Mouse (Mus musculus) ES-CJ7 (cell line): ENCODE data around the gene Bcl6.

Experiments used
- DNase-seq: peaks from one replicate; pipeline ENCODE4 v3.0.0; 2011; ENCODE audit warnings: low read depth, low spot score

The Bcl6 gene

DNA sequence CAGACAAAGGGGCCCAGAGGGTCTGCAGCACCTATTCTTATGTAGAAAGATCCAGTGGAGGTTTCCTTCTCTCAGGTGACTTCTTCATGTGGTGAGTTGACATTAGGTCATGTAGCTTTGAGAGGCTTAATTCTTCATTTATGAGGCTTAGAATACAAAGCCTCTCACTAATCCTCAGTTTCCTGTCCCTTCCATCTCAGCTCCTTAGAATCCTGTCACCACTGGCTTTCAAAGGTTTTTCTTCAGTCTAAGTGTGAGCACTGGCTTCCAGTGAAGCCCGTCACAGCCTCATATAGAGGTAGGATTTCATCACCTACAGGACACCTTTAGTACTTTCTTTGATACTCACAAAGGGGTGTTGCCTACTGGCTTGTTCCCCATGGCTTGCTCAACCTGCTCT, 65.7 kb downstream of the Bcl6 start:
- DNase-seq = peak; percentile 72

DNA sequence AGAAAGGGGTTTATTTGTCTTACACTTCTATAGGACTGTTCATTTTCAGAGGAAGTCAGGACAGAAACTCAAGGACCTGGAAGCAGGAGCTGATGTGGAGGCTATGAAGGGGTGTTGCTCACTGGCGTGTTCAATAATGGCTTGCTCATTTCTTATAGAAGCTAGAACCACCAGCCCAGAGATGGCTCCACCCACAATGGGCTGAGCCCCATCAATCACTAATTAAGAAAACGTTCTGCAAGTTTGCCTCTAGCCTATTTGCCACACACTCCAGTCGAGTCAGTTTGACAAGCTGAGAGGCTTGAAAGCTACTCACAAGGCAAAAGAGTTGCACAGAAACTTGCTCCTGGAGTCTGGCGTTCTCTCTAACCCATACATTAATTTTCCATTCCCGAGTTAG, 67.0 kb downstream of the Bcl6 start:
- DNase-seq = peak; percentile 68

DNA sequence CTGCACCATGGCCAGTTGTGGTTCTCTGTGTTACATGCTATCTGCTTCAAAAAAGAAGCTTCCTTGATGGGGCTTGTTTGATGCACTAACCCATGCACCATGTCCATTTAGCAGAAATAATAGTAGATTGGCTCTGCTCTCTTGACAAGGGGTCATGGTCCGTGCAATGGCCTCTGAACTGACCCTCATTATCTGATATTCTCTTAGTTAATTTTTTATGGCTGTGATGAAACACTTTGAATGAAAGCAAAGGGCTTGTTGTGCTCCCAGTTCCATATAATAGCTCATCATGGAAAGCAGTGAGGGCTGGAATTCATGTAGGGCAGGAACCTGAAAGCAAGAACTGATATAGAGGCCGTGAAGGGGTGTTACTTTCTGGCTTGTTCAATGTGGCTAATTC, 69.2 kb downstream of the Bcl6 start:
- DNase-seq = no peak
